Mouse (Mus musculus): ENCODE results near the gene Ripply3. TPM values are rescaled to one million over a fixed set of nuclear protein-coding genes. Genes with fewer than 3 reads are reported as not detected.

The Ripply3 gene
- polyA plus RNA-seq, 1 experiment = 0.42 TPM

GRCm38 (mm10) chr16:94356046-94356445 lies 27.8 kb downstream of the Ripply3 start:
- DNase-seq (ENCODE audit: extremely low spot score in 1 of 2, low spot score in 1 of 2) = no peak

DNA sequence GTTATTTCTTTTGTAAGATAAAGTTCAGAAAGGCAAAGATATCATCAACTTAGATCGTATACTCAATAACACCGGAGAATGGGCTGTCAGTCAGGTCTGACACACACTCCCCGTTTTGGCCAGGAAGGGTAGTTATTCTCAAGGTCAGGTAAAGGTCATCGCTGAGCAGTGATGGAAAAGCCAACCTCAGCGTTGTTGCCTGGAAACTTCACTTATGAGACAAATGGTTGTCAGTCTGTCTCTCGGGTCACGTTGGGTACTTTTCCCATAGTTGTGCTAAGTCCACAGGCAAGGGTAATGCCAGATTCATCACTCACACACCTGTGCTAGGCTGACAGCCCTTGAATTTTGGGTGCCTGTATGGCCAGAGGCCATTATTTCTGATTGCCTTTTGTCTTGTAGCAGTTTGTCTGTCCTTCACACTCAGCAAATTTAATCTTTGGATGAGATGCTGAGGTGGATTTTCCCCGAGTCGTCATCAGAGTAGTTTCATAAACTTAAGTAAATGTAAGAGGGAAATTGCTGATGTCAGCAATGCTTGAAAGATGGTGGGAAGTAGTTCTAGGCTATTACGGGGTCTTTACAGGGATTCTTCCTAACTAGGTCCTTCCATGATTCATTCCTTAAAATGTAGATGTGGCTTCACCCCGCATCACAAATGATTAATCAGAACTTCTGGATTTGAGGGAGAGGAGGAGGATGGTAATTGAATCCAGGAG lies 28.7 kb downstream of the Ripply3 start:
- DNase-seq (ENCODE audit: extremely low spot score in 1 of 2, low spot score in 1 of 2) = no peak

GRCm38 (mm10) chr16:94358091-94358490 lies 29.9 kb downstream of the Ripply3 start:
- no peak for DNase-seq (ENCODE audit: extremely low spot score in 1 of 2, low spot score in 1 of 2)

DNA sequence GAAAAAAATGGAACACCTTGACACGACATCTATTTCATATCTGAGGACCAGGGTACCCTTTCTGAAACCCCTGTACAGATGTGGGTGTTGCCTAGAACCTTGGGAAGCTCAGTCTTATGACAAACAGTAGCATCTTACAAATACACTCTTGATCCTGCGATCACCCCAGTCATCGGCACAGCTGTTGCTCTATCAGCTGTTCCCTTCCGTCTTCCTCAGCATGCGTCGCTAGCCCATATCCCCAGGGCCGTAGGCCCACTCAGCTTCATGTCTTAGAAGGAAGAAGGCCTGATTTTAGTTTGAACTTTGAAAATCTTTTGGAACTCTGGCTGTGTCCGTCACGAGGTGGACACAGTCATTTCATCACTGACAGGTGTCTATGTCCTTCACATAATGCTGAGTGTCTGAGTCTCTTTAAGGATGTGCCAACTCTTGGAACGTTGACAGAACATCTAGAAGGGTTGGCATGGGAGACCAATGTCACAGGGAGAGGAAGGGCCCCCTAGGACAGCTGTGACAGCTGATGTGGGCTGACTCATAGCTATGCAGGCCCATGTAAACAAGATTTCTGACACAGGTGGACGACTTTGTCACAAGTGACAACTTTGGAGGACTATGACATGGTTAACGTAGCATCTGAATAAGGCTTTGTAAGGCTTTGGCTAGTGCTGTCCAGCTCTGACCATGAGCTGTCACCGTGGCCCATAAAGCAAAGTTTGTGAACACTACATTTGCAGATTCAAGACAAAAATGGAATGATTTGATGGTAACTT lies 32.5 kb downstream of the Ripply3 start:
- DNase-seq (ENCODE audit: extremely low spot score in 1 of 2, low spot score in 1 of 2) = no peak

DNA sequence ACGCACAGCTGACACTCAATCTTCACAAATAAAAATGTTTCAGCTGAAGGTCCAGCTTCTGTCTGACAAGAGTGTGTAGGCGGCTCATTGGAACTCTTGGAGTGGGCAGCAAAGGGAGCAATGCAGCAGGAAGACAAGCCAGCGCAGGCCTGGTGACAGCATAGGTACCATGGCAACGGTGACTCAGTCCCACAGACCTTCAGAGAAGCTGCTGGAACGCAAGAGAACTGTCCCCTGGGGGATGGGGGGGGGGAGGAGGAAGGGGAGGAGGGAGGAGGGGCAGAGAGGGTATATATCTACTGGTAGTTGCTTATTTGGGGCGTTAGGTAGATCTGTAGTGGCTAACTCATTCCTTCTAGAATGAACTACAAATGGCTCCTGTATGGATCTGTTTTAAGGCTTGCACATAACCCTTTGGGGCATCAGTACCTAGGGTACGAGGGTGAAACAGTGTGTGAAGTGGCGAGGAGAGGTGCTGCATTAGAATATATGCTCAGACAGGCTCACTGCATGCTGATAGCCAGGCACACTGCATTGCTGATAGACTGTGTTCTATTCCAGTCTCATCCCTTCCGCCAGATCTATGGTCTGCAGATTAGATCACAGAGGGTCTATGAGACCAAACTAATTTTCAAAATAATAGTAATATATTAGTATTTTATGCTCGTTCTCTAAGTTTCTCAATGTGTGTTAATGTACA lies 34.1 kb downstream of the Ripply3 start:
- peak; percentile 87 to 90 for DNase-seq (ENCODE audit: extremely low spot score in 1 of 2, low spot score in 1 of 2)

DNA sequence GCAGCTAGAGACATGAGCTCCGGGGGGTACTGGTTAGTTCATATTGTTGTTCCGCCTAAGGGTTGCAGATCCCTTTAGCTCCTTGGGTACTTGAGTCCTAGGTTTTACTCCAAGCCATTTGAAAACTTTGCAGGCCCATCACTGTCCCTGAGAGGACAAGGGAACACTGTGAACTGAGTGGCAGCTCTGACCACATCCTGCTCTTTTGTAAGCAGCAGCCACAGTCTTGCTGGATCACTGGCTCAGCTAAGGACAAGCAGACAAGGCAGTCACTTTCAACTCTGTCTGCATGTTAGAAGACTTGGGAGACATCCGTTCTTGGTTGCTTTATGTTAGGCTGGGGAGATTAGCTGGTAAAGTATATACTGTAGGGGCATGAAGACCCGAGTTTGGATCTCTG lies 35.6 kb downstream of the Ripply3 start:
- DNase-seq (ENCODE audit: extremely low spot score in 1 of 2, low spot score in 1 of 2) = no peak

GRCm38 (mm10) chr16:94365435-94365834 lies 37.2 kb downstream of the Ripply3 start:
- DNase-seq (ENCODE audit: extremely low spot score in 1 of 2, low spot score in 1 of 2) = no peak

DNA sequence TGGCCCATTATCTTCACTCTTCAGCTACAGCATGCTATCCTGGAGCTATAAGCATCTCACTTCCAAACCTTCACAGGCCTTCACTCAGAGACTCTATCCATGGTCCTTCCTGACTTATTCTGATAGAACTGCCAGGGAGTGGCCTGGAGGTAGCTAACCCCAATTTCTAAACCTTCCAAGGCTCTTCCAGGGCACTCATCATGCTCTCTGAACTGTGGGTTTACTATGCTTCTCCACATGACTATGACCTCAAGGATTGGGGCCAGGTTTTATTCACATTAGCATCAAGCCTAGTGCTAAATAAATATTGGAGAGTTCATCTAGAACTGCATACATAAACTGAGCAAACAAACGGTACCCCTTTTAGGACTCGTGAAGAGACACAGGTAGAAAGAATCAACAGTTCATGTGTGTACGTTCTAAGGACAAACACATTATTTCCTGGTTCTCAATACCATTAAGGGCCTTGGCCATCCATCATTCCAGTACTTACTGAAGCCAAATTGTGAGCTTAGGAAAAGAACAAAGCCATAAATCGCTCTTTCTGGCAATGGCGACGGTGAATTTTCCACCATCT lies 41.5 kb downstream of the Ripply3 start:
- DNase-seq (ENCODE audit: extremely low spot score in 1 of 2, low spot score in 1 of 2) = no peak

- DNase-seq (ENCODE audit: extremely low spot score in 1 of 2, low spot score in 1 of 2) = peak; percentile 84 to 96
These were observed 42.1 kb downstream of the Ripply3 start, which contains the start of gene Ttc3 for GRCm38 (mm10) chr16:94370173-94370914. Ttc3 (plus strand) TSS chr16:94370618.

DNA sequence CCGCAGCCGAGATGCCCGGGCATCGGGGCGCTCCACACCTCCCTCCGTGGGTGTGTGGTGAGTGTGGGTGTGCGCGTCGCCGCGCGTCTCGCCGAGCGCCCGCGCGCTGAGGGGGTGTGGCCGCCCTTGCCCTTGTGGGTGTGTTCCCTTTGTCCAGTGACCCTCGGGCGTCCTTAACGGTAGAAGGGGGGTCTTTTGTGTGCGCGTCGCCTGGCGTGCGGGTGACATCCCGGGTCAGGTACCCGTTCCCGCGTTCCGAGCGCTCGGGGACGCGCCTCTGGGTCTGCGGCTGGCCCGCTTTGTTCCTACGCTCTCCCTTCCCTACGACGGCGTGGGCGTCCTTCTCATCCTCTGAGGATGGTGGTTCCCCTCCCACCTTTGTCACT lies 42.7 kb downstream of the Ripply3 start:
- peak in 1 of 2 experiments; percentile 37 for DNase-seq (ENCODE audit: extremely low spot score in 1 of 2, low spot score in 1 of 2)

DNA sequence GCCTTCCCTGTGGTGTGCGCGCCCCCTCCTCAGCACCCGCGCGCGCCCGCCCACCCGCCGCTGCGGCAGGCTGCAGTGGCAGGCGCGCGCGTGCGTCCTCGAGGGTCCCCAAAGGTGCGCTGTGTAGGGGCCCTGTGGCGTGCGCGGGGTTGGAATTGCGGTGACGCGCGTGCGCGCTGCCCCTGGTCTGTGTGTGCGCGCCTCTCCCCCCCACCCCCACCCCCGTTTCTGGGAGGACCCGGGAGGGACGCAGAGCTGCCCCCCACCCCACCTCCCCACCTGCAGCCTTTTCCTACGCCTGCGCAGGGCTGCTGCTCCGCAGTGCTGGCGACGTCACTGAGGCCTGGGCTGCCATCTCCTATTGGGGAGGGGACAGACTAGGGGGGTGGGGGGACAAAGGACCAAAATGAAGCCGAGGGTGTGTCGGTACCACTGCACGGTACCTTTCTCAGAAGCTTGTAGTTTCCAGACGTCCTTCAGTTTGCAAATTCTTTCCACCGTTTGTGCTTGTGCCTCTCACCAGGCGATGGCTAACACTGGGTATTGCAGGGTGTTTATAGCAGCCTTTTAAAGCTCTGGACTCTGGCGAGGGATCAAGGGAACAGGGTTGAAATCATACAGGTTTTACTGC lies 43.2 kb downstream of the Ripply3 start, which contains the start of gene Pigp:
Gene Pigp (minus strand): TSS at position 542 of the 631 bp plus-strand sequence.
- DNase-seq (ENCODE audit: extremely low spot score in 1 of 2, low spot score in 1 of 2) = peak; percentile 32 to 63

DNA sequence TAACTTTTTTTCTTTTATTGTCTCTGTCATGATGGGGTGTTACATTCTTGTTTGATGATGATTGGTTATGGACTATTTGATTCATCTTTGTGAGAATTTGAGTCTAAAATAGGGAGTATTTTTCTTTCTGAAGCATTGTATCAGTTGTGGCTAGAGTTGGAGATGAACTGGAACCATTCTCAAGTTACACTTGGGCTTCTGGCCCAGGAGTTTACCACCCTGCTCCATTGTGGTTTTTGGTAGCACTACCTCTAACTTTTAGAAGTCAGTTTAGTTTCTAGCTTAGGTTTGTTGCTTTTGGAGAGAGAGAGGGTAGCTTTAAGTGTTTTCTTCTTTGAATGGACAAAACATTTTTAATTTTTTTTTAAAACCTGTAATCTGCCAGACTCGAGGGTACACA lies 51.2 kb downstream of the Ripply3 start:
- no peak for DNase-seq (ENCODE audit: extremely low spot score in 1 of 2, low spot score in 1 of 2)

DNA sequence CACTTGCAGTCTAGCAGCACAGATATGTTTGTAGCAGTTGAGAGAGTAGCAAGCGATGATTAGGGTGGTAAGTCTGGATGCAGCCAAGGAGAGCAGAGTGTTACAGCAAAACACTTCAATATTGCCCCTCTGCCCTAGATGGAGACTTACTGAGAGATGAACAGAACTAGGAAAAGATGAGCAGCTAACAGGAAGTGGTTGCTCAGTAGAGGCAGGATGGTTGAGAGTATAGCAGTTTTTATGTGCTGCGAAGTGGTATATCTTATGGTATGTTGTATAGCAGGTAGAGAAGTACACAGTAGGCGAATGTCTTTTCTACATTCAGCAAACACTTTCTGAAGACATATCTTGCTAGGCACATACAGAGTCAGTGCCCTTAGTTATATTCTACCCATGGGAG lies 55.1 kb downstream of the Ripply3 start:
- DNase-seq (ENCODE audit: extremely low spot score in 1 of 2, low spot score in 1 of 2) = no peak

Other genes with a start within 250 kb of the Ripply3 start
- gene Sim2, start 243.5 kb upstream of the Ripply3 start, polyA plus RNA-seq (2012; rRNA removed) = 0.11 and 0.30 TPM in 2 replicates
- gene Hlcs, start 14.8 kb upstream of the Ripply3 start, polyA plus RNA-seq (2012; rRNA removed) = 11.6 and 12.5 TPM in 2 replicates
- gene Ttc3, start 42.2 kb downstream of the Ripply3 start, polyA plus RNA-seq (2012; rRNA removed) = 317 and 363 TPM in 2 replicates
- 63.8 and 66.8 TPM in 2 replicates for gene Pigp, start 43.4 kb downstream of the Ripply3 start, polyA plus RNA-seq (2012; rRNA removed)
- 45.7 and 47.6 TPM in 2 replicates for gene Vps26c, start 198.4 kb downstream of the Ripply3 start, polyA plus RNA-seq (2012; rRNA removed)
- 44.1 and 47.8 TPM in 2 replicates for gene Dyrk1a, start 241.6 kb downstream of the Ripply3 start, polyA plus RNA-seq (2012; rRNA removed)